Mouse (Mus musculus): ENCODE results near the gene C530008M17Rik.

DNA sequence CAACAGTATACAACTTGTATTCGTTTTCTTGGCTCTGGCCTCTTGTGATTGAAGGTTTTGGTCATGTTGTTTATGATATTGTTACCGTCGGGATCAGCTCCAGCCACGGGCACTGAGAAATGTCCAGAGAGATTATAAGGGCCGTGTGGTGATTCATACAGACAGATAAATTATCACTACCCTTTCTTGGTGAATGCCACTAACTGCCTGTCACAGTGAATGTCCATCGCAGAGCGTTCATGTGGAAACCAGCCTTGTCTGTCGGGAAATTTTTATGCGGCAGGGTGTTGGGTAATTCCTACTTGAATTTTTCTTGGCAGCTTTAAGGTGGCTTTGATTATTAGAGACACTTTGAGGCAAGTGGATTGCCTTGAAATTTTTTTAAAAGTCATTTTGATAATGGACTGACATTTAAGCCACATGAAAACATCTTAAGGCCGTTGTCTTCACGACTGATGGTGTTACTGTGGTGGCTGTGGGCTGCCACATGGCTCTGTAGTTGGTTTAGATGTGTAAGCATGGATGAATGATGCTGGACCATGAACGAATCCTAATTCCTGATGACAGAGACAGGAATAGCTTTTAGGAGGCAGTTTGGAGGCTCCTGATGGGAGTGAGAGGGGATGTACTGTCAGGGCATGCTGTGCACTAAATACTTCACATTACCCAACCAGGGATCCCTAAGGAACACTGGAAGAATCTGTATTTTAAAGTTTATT lies 35.6 kb downstream of the C530008M17Rik start:
- TF ChIP-seq CTCF (conservative IDR thresholded peaks at IDR 0.05; ENCODE audit: insufficient read depth, insufficient read length, low read depth, low read length) (no peak), POLR2A (IDR thresholded peaks at IDR 0.05; ENCODE audit: low read depth, low read length) (no peak)
